In genomic region chr19:60611525-60612215, GRCm38 (mm10) we compare ENCODE assay signal across 9 mouse cellular contexts. TPM values are rescaled to one million over a fixed set of nuclear protein-coding genes. Genes with fewer than 3 reads are reported as not detected.
A peak's percentile ranks its signal among the peaks of the same experiment; 100 is the strongest.
DNase-seq lines count a peak whose midpoint lies in the region; ATAC-seq and TF ChIP-seq lines count a peak whose summit lies in the region.
"Had no signal": no experiment of that assay in that cellular context is flagged by ENCODE, and none has a peak within 500 bp of the region (broad histone marks: within the 10 kb centered on the region; RNA-seq: fewer than 3 reads in every experiment).

No protein-coding gene starts in this region.

- ATAC-seq in hindbrain, postnatal 0 days, result no peak
- no peak for ATAC-seq in hindbrain, embryonic 16.5 days

- no peak overlapping the region for H3K9ac ChIP-seq in hindbrain, postnatal 0 days (replicated peaks; ENCODE audit: low read length)
- no peak overlapping the region for H3K9ac ChIP-seq in hindbrain, embryonic 16.5 days (ENCODE audit: low read depth, low read length)
- H3K9ac ChIP-seq: lung, embryonic 15.5 days had no signal

- no peak overlapping the region for H3K27ac ChIP-seq in hindbrain, postnatal 0 days
- H3K27ac ChIP-seq in hindbrain, embryonic 16.5 days (ENCODE audit: low read depth, low read length), result no peak overlapping the region
- no peak overlapping the region for H3K27ac ChIP-seq in embryonic fibroblast, embryonic 13.5 days (ENCODE audit: insufficient read depth, low read length)
- H3K27ac ChIP-seq: lung, embryonic 15.5 days had no signal

- no peak for TF ChIP-seq POLR2A in embryonic fibroblast, embryonic 13.5 days (IDR thresholded peaks at IDR 0.05; ENCODE audit: low read depth, low read length)

- 39% methylated on average over 12 of the region's 12 CpGs for WGBS in hindbrain, postnatal 0 days
- 50% methylated on average over 12 of the region's 12 CpGs for WGBS in hindbrain, embryonic 16.5 days

- no peaks in the 10 kb centered on the region for H3K9me3 ChIP-seq in hindbrain, postnatal 0 days (ENCODE audit: low read length)
- H3K9me3 ChIP-seq in hindbrain, embryonic 16.5 days (ENCODE audit: control insufficient read depth, low read length), result no peaks in the 10 kb centered on the region
- H3K9me3 ChIP-seq: lung, embryonic 15.5 days had no signal

- no peaks in the 10 kb centered on the region for H3K36me3 ChIP-seq in hindbrain, postnatal 0 days (ENCODE audit: insufficient read depth, low read length)
- no peaks in the 10 kb centered on the region for H3K36me3 ChIP-seq in hindbrain, embryonic 16.5 days (ENCODE audit: control insufficient read depth, insufficient read depth, low read length)
- H3K36me3 ChIP-seq: lung, embryonic 15.5 days had no signal

- TF ChIP-seq CTCF in hindbrain, postnatal 0 days (IDR thresholded peaks at IDR 0.05; ENCODE audit: low read depth), result peak; percentile 59
- 0 out of 2 replicates have a peak, but pooled peaks have one; percentile 5 for TF ChIP-seq CTCF in embryonic fibroblast, embryonic 13.5 days (IDR thresholded peaks at IDR 0.05; ENCODE audit: borderline replicate concordance, insufficient read depth, low read length)

- no peak overlapping the region for H3K4me2 ChIP-seq in hindbrain, postnatal 0 days (ENCODE audit: low read depth, low read length)
- no peak overlapping the region for H3K4me2 ChIP-seq in hindbrain, embryonic 16.5 days (ENCODE audit: low read length)
- H3K4me2 ChIP-seq: lung, embryonic 15.5 days had no signal

- H3K4me1 ChIP-seq in hindbrain, postnatal 0 days (ENCODE audit: insufficient read depth, low read length), result no peaks in the 10 kb centered on the region
- H3K4me1 ChIP-seq in hindbrain, embryonic 16.5 days (ENCODE audit: control insufficient read depth, insufficient read depth, low read depth, low read length), result no peaks in the 10 kb centered on the region
- H3K4me1 ChIP-seq in embryonic fibroblast, embryonic 13.5 days (ENCODE audit: control insufficient read depth, insufficient read depth, low read length), result no peaks in the 10 kb centered on the region
- H3K4me1 ChIP-seq: lung, embryonic 15.5 days had no signal

- H3K27me3 ChIP-seq in hindbrain, postnatal 0 days (ENCODE audit: insufficient read depth, low read length), result no peaks in the 10 kb centered on the region
- no peaks in the 10 kb centered on the region for H3K27me3 ChIP-seq in hindbrain, embryonic 16.5 days (replicated peaks; ENCODE audit: control insufficient read depth, insufficient read depth, low read length)
- H3K27me3 ChIP-seq: lung, embryonic 15.5 days had no signal

- no peak overlapping the region for H3K4me3 ChIP-seq in hindbrain, postnatal 0 days (ENCODE audit: low read length)
- H3K4me3 ChIP-seq in hindbrain, embryonic 16.5 days (ENCODE audit: low read length), result no peak overlapping the region
- H3K4me3 ChIP-seq in embryonic fibroblast, embryonic 13.5 days (ENCODE audit: insufficient read depth, low read length), result no peak overlapping the region
- H3K4me3 ChIP-seq: erythroblast, embryonic 14.5 days; lung, embryonic 15.5 days had no signal

- peak; percentile 53 for DNase-seq in hindbrain, postnatal 0 days (ENCODE audit: low spot score)
- DNase-seq in 416B (ENCODE audit: low read depth), result peak; percentile 16
- DNase-seq in ES-CJ7 (ENCODE audit: low read depth, low spot score), result peak; percentile 31
- peak; percentile 13 for DNase-seq in mesoderm, embryonic 11.5 days (ENCODE audit: low read depth, low spot score)
- no peak for DNase-seq in ovary, postnatal 36 days (ENCODE audit: low spot score)

RNA-seq across cellular contexts. Expression of gene Cacul1, which starts 30.8 kb away (rescaled TPM):
- total RNA-seq in hindbrain, postnatal 0 days (2014; rRNA removed), result 46.0 and 48.8 TPM in 2 replicates
- polyA plus RNA-seq in hindbrain, postnatal 0 days (2015; fragmentation: Nextera tagmentation; extraction: Ambion mirVana), result 14.8 and 14.9 TPM in 2 replicates
- polyA plus RNA-seq in hindbrain, embryonic 16.5 days (2015; fragmentation: Nextera tagmentation; extraction: Ambion mirVana), result 15.5 and 18.6 TPM in 2 replicates
- 48.8 and 52.6 TPM in 2 replicates for polyA plus RNA-seq in embryonic fibroblast, embryonic 13.5 days (2011; ENCODE audit: insufficient read length, low read depth, missing spikeins)
